Mouse (Mus musculus) neural tube, embryonic 11.5 days (tissue): ENCODE measurements around the gene Cwc27. TPM values are rescaled to one million over a fixed set of nuclear protein-coding genes. Genes with fewer than 3 reads are reported as not detected.

Experiments
- ATAC-seq: fragments of 200-750 bp; cut with Nextera tagmentation; 2 replicates; pipeline ENCODE4 v1.8.0; 2017; ENCODE audit warnings: moderate number of reproducible peaks, mild to moderate bottlenecking, moderate TSS enrichment, moderate library complexity; ENCODE audit not compliant: insufficient read depth, low FRiP score, low TSS enrichment
- DNase-seq: peaks from one replicate; pipeline ENCODE4 v3.0.0-alpha.2; 2015; ENCODE audit warnings: low spot score
- H3K27ac ChIP-seq: fragments of 300-500 bp; sonication (generic); 2 replicates; pipeline ENCODE4 v1.5.1; 2014; ENCODE audit warnings: low read depth, mild to moderate bottlenecking, low read length
- H3K27me3 ChIP-seq: fragments of 300-500 bp; sonication (generic); 2 replicates; pipeline ENCODE4 v1.6.1; 2014; ENCODE audit warnings: mild to moderate bottlenecking, low read length, mixed read lengths; ENCODE audit not compliant: control insufficient read depth, insufficient read depth
- H3K36me3 ChIP-seq: fragments of 300-500 bp; sonication (generic); 2 replicates; pipeline ENCODE4 v1.6.1; 2014; ENCODE audit warnings: mild to moderate bottlenecking, low read length, moderate library complexity, mixed read lengths; ENCODE audit not compliant: control insufficient read depth, insufficient read depth
- H3K4me1 ChIP-seq: fragments of 300-500 bp; sonication (generic); 2 replicates; pipeline ENCODE4 v1.6.1; 2014; ENCODE audit warnings: low read length, mixed read lengths; ENCODE audit not compliant: control insufficient read depth, insufficient read depth
- H3K4me2 ChIP-seq: fragments of 300-500 bp; sonication (generic); 2 replicates; pipeline ENCODE4 v1.6.1; 2014; ENCODE audit warnings: low read depth, mild to moderate bottlenecking, moderate library complexity
- H3K4me3 ChIP-seq: fragments of 300-500 bp; sonication (generic); 2 replicates; pipeline ENCODE4 v1.5.1; 2014; ENCODE audit warnings: low read depth, low read length
- H3K9ac ChIP-seq: fragments of 300-500 bp; sonication (generic); 2 replicates; pipeline ENCODE4 v1.6.1; 2014; ENCODE audit warnings: mild to moderate bottlenecking, low read length
- H3K9me3 ChIP-seq: fragments of 300-500 bp; sonication (generic); 2 replicates; pipeline ENCODE4 v1.6.1; 2016; ENCODE audit warnings: low read length; ENCODE audit not compliant: control insufficient read depth
- WGBS: fragments of 180-500 bp; shearing (Covaris S2); extraction: QIAGEN DNeasy Blood & Tissue Kit; methylation state at CpG from one replicate; pipeline ENCODE4 v1.1.7; 2014; 5-methylcytosine and 5-hydroxymethylcytosine counted together
- polyA plus RNA-seq: library from polyadenylated mRNA; unstranded; fragments of >200 nt; fragmentation: Nextera tagmentation; extraction: Ambion mirVana; gene quantifications from 2 replicates; pipeline ENCODE4 v1.2.1, GENCODE M21; 2014

Gene Cwc27
- polyA plus RNA-seq, 1 experiment from 2014 or later: 34.3 TPM

DNA sequence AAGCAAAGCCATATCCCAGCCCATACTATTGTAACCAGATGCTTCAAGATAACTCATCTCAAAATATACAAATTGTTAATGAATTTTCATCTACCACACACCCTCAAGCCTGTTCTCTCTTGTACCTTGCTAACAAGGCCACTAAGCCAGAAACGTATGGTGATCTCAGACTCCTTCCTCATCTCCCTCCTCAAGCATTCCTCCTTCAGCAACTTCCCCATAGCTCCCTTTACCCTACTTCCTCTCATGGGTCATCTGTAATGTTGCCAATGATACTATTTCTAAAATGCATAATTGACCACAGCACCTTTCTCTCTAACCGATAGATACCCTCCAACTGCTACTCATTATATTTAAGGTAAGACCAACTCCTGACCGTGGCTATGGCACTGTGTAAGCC, 22.5 kb downstream of the Cwc27 start:
- Histone ChIP-seq H3K9me3 (no peaks in the 10 kb centered on the region), H3K9ac (no peak overlapping the region), H3K36me3 (no peaks in the 10 kb centered on the region), H3K27ac (no peak overlapping the region), H3K4me1 (no peaks in the 10 kb centered on the region), H3K27me3 (no peaks in the 10 kb centered on the region), H3K4me3 (no peak overlapping the region), H3K4me2 (no peak overlapping the region)
- ATAC-seq: no peak
- 96% methylated on average over 3 of the region's 3 CpGs for WGBS
- DNase-seq: no peak

GRCm38 (mm10) chr13:104792184-104792583, 24.8 kb downstream of the Cwc27 start, which contains the start of gene Srek1ip1:
Gene Srek1ip1 (plus strand): TSS chr13:104792484.
- no peak within 1 kb of the TSS for H3K4me3 ChIP-seq
- DNase-seq: no peak
- no peaks in the 10 kb centered on the region for H3K36me3 ChIP-seq
- 92% methylated on average over 11 of the region's 11 CpGs for WGBS
- no peaks in the 10 kb centered on the region for H3K27me3 ChIP-seq
- no peaks in the 10 kb centered on the region for H3K9me3 ChIP-seq
- H3K9ac ChIP-seq: no peak within 1 kb of the TSS
- no peak within 1 kb of the TSS for H3K27ac ChIP-seq
- no peaks in the 10 kb centered on the region for H3K4me1 ChIP-seq
- H3K4me2 ChIP-seq: no peak within 1 kb of the TSS
- ATAC-seq: no peak

GRCm38 (mm10) chr13:104789663-104790062, 27.3 kb downstream of the Cwc27 start:
- ATAC-seq (no peak), DNase-seq (peak; percentile 13)
- WGBS: 32% methylated on average over 2 of the region's 2 CpGs

DNA sequence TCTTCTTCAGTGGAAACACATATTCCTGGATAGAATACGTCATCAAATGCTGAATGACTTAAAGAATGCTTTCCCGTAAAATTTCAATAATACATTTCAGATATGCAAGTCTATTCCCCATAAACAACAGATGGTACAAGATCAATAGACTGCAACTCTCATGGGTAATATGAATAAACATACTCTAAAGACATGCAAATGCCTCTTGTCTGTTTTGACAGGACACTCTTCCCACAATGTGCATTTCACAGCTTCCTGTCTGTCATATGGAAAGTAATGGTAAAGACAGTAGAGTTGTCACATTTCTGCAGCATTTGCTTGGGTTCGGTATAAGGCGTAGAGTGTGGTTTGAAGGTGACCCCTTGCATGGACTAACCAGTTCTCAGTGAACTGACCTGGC, 29.7 kb downstream of the Cwc27 start:
- no peak overlapping the region for H3K27ac ChIP-seq
- H3K9ac ChIP-seq: no peak overlapping the region
- H3K9me3 ChIP-seq: no peaks in the 10 kb centered on the region
- 92% methylated on average over 4 of the region's 4 CpGs for WGBS
- no peak overlapping the region for H3K4me2 ChIP-seq
- H3K27me3 ChIP-seq: no peaks in the 10 kb centered on the region
- no peak overlapping the region for H3K4me3 ChIP-seq
- no peak for DNase-seq
- no peak for ATAC-seq
- H3K4me1 ChIP-seq: no peaks in the 10 kb centered on the region
- 0 out of 2 replicates have a peak, but pooled peaks cover 3% of the 10 kb centered on the region for H3K36me3 ChIP-seq

More at GRCm38 (mm10) chr13:104789663-104790062, 27.3 kb downstream of the Cwc27 start:
- Histone ChIP-seq H3K27ac (no peak overlapping the region), H3K36me3 (no peaks in the 10 kb centered on the region), H3K4me3 (no peak overlapping the region), H3K9ac (no peak overlapping the region), H3K4me2 (no peak overlapping the region), H3K27me3 (no peaks in the 10 kb centered on the region), H3K4me1 (no peaks in the 10 kb centered on the region), H3K9me3 (no peaks in the 10 kb centered on the region)

GRCm38 (mm10) chr13:104779104-104779670, 37.8 kb downstream of the Cwc27 start:
- DNase-seq (no peak), ATAC-seq (no peak)
- H3K4me1 ChIP-seq: no peaks in the 10 kb centered on the region
- WGBS: 83% methylated on average over 1 of the region's 1 CpGs
- no peak overlapping the region for H3K4me3 ChIP-seq
- 0 out of 2 replicates have a peak, but pooled peaks cover under 1% of the 10 kb centered on the region for H3K36me3 ChIP-seq
- H3K27ac ChIP-seq: no peak overlapping the region
- H3K4me2 ChIP-seq: no peak overlapping the region
- no peaks in the 10 kb centered on the region for H3K9me3 ChIP-seq
- no peaks in the 10 kb centered on the region for H3K27me3 ChIP-seq
- H3K9ac ChIP-seq: no peak overlapping the region

DNA sequence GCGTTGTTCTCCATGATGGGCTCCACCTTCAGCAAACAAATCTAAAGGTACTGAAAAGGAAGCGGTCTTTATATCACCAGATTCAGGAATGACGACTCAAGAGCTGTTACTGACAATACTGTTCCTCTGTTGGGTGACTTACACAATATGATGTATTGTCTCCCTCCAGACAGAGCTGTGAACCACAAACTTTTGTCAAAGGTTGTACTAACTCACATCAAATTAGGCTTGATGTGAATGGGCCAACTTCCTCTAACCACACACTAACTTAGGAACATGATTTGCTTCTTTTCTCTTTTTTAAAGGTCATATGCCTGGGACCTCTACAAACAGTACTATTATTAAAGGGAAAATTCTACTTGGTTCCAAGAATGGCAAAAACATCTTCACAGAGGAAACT, 53.7 kb downstream of the Cwc27 start:
- DNase-seq (no peak), ATAC-seq (no peak)
- Histone ChIP-seq H3K9ac (no peak overlapping the region), H3K27me3 (no peaks in the 10 kb centered on the region), H3K9me3 (no peaks in the 10 kb centered on the region), H3K4me2 (no peak overlapping the region), H3K36me3 (no peaks in the 10 kb centered on the region), H3K4me3 (no peak overlapping the region), H3K4me1 (no peaks in the 10 kb centered on the region), H3K27ac (no peak overlapping the region)
- 87% methylated on average over 3 of the region's 3 CpGs for WGBS

DNA sequence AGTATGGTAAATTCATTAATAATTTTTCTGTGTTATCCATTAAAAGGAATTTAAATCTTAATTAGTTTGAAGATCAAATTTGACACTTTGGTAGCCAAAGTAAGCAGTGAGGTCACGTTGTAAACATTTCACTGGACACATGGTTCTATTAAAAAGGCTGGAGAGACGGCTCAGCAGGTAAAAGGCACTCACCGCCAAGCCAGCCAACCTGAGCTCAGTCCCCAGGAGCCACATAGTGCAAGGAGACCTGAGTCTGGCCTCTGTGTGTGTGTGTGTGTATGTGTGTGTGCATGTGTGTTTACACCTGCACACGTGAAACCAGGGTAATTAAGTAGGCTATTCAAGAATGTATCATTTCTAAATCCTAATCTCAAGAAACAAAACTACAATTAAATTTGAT, 54.5 kb downstream of the Cwc27 start:
- Histone ChIP-seq H3K27ac (no peak overlapping the region), H3K4me2 (no peak overlapping the region), H3K36me3 (no peaks in the 10 kb centered on the region), H3K4me1 (no peaks in the 10 kb centered on the region), H3K4me3 (no peak overlapping the region), H3K9me3 (no peaks in the 10 kb centered on the region), H3K9ac (no peak overlapping the region), H3K27me3 (no peaks in the 10 kb centered on the region)
- ATAC-seq (no peak), DNase-seq (no peak)
- 96% methylated on average over 4 of the region's 4 CpGs for WGBS

GRCm38 (mm10) chr13:104759381-104759780, 57.6 kb downstream of the Cwc27 start:
- Histone ChIP-seq H3K4me3 (no peak overlapping the region), H3K27ac (no peak overlapping the region), H3K9ac (no peak overlapping the region), H3K36me3 (no peaks in the 10 kb centered on the region), H3K4me2 (no peak overlapping the region), H3K4me1 (no peaks in the 10 kb centered on the region), H3K9me3 (no peaks in the 10 kb centered on the region), H3K27me3 (no peaks in the 10 kb centered on the region)
- DNase-seq (no peak), ATAC-seq (no peak)
- 94% methylated on average over 1 of the region's 1 CpGs for WGBS

DNA sequence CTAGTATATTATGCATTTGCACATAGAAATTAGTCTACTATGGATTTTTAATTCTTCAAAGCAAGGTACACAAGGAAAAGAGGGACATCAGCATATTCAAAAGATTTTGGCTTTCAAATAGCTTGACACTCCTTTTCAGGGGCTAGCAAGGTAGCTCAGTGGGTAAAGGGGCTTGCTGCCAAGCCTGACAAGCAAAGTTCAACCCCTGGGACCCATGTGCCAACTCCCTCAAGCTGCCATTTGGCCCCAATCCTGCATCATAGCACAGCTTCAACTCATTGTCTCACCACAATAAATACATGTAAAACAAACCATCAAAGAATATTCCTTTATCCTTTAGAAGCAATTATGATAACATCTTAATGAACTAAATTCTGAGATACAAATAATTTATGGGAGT, 69.9 kb downstream of the Cwc27 start:
- no peaks in the 10 kb centered on the region for H3K9me3 ChIP-seq

More for the DNA sequence above, 69.9 kb downstream of the Cwc27 start:
- no peak overlapping the region for H3K4me3 ChIP-seq
- no peak for ATAC-seq
- H3K36me3 ChIP-seq: no peaks in the 10 kb centered on the region
- no peak for DNase-seq
- no peak overlapping the region for H3K9ac ChIP-seq
- H3K27ac ChIP-seq: no peak overlapping the region
- no peak overlapping the region for H3K4me2 ChIP-seq
- H3K4me1 ChIP-seq: no peaks in the 10 kb centered on the region
- no peaks in the 10 kb centered on the region for H3K27me3 ChIP-seq
